Mouse (Mus musculus): ENCODE results near the gene Zxdc.

Gene Zxdc

DNA sequence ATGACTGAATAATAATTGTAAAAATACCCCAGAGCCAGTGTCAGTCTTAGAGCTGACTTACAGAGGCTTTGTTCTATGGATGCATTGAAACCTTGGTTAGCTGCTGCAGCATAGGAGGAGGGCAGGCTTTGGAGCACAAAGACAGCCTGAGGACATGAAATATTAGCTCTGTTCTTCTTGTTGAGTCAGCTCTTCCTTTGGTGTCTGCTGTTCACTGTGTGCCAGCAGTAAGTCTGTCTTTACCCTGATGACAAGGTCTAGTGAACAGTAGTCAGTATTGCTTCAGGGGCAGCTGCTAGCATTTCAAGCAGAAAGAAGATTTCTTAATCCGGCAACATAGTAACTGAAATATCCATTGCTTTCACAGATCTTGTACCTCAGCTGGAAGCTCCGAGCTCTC is 12.2 kb downstream of the Zxdc start:
- DNase-seq: no peak

DNA sequence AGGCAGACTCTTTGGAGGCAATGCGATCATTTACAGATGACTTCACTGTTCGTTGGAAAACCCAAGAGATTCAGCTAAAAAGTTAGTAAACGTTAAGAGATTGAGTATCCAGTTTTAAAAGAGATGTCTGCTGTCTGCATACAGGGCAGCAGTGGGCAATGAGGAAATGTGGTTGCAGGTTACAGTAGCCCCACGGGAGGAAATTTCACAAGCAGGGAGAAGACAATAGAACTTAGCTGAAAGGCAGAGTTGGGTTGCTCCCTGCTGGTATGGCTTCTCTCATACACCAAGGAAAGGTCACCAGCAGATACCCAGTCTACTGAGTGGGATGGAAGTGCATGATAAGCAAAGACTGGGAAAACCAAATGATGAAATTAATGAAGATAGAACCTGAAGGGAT is 21.3 kb downstream of the Zxdc start:
- DNase-seq: no peak

DNA sequence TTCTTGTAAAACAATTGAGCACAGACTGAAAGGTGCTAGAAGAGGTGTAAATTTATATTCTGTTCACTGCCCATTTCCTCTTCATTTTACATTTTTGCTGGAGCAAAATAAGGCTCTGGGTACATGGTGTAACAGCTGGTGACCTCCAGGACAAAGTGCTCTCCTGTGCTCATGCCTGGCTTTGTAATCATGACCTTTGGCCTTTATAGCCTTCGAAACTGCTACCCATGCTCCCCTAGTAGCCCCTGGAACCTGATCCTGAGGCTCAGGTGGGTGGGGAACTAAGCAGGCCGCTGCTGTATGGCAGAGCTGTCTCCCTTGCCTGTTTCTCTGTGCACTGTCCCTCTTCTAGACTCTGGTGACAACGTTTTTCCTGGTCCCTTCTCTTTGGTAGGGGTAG is 24.7 kb downstream of the Zxdc start:
- DNase-seq: no peak

DNA sequence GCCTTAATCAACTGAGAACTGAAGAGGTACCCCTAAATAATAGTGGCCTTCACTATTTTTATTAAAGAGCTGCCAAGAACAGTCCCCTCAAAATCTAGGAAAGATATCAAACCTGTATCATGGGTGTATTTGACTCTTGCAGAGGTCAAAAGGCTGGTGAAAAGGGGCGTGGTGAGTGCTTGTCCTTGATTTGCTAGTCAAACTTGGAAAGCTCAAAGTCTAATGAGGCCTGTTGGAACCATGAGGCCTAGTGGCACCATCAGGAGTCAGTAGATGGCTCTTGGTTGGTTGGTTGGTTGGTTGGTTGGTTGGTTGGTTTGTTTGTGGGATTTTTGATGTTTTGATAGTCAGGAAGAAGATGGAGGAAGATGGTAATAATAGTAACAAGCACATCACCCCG is 26.5 kb downstream of the Zxdc start:
- no peak for DNase-seq

DNA sequence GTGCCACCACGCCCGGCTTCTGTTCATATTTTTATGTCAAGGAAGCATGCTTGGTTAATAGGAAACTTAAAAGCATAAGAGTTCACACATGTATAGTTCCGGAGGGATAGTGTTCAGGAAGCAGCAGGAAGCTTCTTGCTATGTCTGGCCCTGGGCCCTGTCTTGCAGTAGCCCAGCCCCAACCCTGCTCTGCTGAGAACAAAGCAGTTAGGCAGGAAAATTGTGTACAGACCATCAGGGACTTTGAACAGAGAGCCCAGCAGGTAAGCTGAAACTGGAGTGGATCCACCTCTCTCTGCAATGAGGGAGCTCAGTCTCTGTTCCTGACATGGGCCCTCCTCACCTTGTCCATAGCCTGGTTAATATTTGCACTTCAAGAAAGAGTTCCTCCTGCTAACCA is 28.0 kb downstream of the Zxdc start:
- DNase-seq: no peak

DNA sequence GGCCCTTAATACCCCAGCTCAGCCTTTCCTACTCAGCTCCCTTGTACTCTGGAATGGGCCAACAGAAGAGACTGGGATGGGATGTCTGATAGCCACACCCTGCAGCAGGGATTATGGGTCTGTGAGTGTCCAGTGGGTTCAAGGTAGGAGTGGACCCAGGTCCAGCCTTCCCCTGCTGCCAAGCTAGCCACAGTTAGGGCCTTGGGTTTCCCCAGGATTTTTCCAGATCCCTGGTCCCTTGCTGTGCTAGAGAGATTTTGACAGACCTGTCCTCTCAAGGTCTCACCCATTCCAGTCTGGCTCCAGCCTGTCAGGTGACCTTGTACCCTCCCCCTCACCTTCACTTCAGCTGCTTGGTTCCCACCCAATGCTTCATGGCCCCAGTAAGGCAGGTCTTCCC is 39.3 kb downstream of the Zxdc start:
- DNase-seq: no peak

DNA sequence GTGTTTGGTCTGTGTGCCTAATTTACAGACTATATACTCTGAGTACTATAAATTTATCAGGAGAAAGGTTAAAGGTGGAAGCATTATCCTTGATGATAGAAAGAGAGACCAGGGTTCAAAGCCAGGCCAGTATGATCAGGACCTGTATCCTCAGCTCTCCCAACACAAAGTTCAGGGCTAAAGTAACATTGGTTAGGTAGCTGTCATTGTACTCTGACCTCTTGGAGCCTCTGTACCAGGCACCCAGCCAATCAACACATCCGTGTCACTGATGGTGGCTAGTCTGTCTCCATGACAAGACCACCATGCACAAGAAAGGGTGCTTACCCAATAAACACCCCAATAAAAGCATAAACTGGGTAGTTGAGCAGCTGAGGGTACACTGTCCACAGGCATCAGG is 41.7 kb downstream of the Zxdc start:
- no peak for DNase-seq

DNA sequence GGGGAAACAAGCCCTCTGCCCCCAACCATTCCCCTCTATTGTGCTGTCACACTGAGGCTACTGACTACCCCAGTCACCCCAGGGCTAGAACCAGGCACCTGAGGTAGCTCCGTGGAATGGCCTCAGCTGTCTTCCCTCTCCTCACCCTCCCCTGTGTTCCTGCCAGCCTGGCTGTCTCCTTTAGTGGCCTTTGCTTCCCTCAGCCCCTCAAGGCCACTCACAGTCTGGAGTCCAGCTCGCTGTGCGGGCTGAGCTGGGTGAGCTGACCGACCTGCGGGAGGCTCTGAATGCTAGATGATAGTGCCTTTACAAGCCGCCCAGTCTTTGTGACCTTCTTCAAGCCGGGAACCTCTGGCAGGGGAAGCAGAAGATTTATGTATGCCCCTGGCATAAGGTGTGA is 42.6 kb downstream of the Zxdc start:
- DNase-seq: no peak

DNA sequence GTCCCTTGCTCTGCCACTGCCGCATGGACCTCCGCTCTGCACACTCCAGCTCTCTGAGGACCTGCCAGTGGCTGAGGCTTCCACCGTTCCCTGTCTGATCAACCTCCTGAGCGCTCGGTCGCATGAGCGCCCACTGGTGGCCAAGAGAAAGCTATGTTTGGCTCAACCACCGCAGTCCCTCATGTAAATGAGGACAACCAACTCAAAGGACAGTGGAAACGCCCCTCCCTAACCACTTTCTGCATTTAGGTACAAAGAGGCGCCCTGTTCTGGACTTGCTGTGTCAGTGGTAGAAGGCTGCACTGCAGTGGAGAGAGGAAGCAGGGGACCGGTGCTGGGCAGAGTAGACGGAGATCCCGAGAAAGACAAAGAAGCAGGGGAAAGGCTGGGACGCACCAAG is 53.3 kb downstream of the Zxdc start:
- DNase-seq: peak; percentile 75 to 80

DNA sequence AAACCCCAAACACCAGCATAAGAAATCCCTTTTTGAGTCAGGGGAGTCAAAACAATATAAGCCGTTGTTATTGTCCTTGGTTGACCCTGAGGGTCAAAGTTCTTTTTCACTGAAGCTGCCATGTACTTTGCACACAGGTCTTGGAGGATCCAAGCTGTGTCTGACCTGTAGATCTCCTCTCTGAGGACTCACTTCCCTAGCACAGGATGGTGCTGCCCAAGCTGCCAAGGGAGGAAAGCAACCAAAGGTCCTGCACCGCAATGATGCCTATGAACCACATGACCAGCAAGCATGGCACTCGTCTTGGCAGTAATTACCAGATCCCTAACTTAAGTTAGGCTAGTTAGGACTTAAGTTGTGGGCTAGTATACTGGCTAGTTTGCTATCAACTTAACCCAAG is 56.1 kb downstream of the Zxdc start:
- DNase-seq: no peak

DNA sequence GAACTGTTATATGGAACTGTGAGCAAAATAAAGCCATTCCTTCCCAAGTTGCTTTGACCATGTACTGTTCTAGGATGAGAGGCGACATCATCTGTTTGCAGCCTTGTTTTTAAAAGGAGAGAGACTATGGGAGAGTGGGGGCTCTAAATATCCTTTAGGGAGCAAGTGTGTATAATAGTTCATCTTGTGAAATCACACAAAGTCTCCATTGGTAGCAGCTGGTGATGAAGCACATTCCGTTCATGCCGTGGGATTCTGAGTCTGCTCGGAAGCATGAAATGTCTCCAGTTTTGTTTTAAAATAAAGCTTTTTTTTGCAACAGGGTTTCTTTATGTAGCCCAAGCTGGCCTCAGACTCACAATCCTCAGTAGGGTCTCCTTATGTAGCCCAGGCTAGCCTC is 56.7 kb downstream of the Zxdc start:
- no peak for DNase-seq

DNA sequence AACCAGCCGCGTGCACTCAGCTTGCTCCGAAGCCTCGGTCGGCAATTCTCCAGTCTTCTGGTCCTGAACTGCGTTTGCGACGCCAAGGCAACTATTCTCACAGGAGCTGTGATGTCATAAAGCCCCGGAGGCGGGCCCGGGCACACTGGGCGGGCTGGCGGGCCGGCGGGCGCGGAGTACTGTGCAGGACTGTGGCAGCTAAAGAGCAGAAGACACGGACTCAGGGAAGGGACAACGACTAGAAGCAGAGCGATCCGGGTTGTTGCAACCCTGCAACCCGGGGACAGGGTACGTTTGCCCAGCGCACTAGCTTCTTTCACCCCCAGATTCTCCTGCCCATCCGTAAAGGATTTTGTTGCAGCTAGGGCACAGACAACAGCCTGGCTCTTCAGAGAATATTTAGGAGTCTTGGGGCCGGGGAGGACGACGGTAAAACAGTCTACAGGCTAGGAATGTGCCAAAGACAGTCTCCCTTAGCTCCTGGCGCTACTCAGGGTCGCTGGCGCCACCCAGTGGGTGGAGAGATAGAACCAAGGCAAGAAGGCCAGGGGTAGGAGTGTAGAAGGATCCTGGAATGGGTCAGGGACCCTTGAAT is 59.2 kb downstream of the Zxdc start, which contains the start of gene Cfap100:
Cfap100 (minus strand) TSS at position 418 of the 595 bp plus-strand sequence.
- peak; percentile 72 to 76 for DNase-seq

DNA sequence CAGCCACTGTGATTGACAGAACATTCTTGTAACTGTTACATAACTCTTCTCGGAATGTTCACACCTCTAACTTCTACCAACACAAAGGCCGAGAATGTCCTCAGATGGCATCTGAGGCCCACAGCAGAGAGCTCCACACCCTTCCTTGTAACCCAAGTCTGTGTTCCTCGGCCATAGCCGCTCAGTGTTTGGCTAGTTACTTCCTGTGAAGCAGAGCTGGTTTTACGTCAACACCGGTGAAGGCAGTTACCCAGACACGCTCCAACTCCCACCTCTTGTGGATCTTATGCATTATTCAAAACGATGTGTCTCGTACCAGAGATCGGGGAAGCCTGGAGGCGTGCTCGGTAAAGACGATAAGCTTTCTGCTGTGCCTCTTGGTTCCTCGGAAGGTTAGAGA is 60.6 kb downstream of the Zxdc start:
- no peak for DNase-seq

DNA sequence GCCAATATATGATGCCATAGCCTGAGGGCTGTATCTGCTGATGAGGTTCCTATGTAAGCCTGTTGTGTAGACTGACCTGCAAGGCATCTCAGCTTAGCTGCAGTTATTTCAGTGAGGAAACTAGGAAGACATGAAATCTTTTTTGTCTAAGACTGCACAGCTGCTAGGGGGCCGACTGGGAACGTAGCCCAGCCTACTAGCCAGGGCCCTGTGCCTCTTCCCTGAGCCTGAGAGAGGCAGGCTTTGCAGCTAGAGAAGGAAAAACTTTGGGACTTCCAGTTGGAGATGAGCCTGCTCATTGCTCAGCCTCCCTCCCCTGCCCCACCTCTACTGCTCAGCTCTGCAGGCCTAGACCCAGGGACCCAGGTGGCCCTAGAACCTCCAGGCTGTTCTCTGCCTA is 62.2 kb downstream of the Zxdc start:
- no peak for DNase-seq

DNA sequence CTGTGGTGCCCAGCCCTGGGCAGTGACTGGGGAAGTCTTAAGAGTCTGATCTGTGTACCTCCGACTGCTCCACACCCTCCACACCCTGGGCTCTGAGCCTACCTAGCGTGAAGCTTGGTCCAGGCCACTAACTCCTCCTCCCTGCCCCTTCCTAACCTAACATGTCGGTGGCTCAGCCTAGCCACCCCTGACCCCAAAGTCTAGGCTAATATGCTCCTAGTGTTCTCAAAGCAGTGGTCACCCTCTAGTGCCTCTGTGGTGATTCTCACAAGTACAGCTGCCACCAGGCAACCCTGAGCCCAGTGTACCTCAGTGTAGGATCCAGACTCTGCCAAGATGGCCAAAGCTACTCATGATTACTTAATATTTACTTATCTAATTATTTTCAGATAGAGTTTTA is 65.4 kb downstream of the Zxdc start:
- DNase-seq: no peak

DNA sequence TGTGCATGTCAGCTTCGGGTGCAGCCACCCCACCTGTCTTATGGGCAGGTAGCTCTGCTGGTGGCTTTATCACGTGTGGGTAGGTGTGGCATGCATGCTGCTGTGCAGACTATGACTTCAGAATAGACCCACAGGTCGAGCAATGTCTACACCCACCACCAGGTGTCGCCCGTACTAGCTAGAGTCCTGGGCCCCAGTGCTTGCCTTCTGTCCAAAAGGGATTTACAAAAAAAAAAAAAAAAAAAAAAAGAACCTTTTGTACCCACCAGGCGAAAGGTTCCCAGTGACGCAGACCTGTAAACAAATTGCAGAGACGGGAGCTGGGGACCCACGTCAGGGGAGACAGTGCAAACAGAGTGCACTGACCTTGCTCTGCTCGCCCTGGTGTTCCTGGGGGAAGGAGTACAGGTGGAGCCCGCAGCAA is 65.9 kb downstream of the Zxdc start:
- peak; percentile 89 to 90 for DNase-seq

DNA sequence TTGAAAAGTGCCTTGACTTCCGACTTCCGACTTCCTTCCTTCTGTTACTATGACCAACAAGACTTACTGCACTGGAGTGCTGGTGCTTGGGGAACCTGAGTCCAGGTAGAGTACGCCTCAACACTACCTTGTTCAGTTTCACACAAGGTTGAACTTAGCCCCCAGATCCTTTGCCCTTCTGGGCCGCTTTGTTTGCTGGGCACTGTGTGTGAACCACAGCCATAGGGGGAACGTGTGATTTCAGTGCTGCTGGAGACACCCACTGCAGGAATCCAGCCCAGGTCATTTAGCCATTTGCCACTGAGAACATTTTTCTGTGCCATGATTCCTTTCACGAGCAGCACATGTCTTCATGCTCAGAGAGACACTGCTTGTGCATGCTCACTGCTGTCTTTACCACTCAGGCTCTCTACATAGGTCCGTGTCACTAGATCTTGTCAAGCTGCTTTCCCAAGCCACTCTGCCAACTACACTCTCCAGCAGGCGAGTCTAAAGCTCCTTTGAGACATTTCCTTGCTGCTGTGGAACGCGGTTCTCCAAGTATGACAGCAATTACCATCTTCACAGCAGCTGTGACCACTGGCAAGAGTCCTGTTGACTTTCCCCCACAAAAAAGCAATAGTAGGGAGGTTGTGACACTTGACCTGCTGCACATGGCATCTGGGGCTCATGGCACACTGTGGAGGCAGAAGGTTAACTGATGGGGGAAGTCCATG is 67.1 kb downstream of the Zxdc start:
- no peak for DNase-seq

DNA sequence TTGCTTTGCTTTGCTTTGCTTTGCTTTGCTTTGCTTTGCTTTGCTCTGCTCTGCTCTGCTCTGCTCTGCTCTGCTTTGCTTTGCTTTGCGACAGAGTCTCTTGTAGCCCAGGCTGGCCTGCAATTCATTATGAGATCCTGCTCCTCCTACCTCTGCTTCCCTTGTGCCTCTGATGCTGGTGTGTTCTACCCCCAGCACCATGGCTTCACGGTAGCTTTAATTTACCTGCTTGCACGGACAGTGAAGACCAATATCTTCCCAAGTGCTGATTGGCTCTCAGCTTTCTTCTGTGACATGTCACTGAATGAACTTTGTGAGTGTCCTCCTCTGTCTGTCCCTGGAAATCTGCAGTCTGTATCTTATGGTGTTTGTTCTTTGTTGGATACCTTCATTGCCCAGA is 67.7 kb downstream of the Zxdc start:
- no peak for DNase-seq

DNA sequence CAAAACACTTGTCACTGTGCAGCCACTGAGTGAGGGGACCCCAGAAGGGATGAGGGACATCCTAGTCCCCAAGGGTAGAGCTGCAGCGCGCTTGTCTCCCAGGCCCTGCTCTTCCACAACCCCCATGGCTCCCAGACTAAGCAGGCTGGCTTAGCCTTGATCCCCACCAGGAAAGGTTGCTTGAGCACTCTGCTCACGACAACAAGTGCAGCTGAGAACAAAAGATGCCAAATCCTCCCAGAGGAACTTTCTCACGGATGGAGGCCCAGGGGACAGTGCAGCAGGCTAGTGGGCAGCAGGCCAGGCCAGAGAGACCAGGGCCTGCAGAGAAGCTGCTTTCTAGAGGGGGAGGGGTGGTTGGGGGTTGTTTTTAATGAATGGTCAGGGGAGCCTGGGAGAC is 77.6 kb downstream of the Zxdc start:
- DNase-seq: no peak

DNA sequence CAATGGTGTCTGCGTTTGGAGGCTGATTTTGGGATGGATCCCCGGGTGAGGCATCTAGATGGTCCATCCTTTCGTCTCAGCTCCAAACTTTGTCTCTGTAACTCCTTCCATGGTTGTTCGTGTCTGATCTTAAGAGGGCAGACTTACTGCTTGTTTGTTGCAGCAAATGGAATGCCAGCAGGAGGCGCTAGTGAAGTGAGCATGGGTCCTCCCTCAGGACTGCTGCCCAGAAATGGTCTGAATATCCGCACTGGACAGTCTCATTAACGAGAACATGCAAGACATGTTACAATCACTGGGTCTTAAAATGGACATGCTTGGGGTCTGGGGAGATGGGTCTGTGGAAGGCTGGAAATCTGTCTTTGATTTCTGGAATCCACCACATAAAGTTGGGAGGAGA is 80.9 kb downstream of the Zxdc start:
- DNase-seq: peak; percentile 87 to 91

DNA sequence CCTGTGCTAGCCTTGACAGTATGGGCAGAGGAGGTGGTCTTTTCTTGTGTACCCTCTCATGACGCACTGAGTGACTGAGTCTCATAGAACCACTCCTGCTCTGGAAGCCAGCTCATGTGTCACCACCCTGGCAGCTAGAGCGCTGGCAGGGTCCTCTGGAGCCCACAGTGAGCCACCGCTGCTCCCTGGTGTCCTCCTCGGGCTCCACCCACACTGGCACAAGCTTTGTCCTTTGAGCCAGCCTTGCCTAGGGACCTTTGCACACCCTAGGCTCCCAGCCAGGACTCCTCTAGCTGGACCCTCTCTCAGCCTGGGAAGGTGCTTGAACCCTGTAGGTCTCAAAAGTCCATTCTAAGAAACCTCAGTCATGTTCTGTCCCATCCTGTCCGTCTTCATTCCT is 81.4 kb downstream of the Zxdc start:
- peak in 1 of 2 experiments; percentile 18 for DNase-seq

DNA sequence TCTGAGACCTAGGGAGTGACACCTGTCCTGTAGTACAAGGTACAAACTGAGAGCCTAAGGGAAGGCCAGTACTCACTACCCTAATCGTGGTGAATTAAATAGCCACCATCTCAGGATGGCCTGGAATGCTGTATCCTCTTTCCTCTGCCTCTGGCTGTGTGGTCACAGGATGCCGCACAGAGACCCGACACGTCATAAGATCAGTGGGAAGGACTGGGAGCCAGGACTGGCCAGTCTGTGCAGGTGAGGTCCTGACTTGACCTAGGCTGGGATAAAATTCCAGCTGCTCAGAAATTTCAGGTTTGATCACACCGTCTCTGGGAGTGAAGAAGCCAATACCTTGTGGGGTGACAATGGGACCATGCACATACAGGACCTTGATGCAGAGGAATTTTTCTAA is 82.2 kb downstream of the Zxdc start:
- DNase-seq: no peak

DNA sequence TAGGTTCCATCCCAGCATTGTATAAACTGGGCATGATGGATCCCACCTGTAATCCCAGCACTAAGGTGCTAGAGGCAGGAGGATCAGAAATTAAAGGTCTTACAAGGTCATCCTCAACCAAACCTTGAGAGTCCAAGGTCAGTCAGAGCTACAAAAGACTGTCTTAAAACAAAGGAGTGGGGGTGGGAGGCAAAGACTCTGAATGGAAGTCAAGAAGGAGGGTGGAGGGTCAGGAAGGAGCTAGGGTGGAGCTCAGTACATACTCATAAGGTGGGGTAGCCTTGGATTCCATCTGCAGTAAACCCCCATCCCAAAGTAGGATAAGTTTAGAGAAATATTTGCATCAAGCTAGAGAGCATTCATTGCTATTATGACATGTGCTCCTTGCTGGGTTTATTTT is 83.3 kb downstream of the Zxdc start:
- no peak for DNase-seq
